Mouse (Mus musculus) right cerebral cortex, postnatal 36 days (tissue): ENCODE results near the gene Itgb3.

ENCODE experiments used
- DNase-seq, 2 experiments: peaks; one replicate each; pipeline ENCODE4 v3.0.0; 2022; ENCODE audit warnings: low spot score in 2 of 2, mixed read lengths in 1 of 2

Gene Itgb3

DNA sequence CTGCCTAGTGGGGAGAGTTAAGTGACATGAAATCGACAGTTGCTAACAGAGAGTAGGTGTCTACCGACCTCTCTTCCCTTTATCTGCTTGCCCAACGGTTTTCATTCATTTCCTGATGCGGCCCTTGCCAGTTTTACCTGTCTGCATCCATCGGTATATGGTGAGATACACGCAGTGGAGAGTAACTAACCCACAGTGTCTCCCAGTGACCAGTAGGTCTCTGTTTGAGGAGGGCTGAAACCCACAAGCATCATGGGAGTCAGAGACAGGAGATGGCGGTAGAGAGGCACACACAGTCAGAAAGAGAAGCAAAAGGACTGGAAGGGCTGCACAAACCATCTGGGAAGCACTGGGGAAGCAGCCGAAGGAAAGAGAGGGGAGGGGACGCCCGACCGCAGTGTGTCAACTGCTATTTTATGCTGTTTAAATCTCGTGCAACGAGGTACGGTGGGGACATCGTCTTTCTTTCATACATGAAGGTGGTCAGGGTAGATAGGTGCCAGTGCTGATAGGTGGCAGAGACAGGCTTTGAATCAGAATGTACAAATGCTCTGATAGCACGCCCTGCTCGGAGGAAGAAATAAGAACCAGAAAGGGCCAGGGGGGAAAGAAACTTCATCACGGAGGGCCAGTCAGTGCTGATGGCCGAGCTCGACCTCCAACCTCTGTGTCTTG is 53.9 kb downstream of the Itgb3 start:
- no peak for DNase-seq

DNA sequence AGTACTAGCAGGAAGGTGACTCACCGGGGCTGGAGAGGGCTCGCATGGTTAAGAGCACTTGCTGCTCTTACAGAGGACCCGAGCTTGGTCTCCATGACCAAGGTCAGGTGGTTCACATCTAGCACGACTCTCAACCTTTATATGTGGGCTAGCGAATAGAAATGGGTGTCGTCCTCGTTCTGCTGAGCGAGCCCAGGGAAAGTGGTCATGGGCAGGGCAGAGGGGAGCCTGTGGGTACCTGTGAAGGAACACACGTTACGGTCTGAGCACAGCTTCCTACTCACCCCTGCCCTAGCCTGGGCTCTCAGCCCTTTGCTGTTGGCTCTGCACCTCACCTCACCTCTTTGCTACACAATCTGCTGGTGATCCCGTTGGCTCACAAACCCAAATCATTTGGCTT is 54.8 kb downstream of the Itgb3 start:
- DNase-seq: no peak

DNA sequence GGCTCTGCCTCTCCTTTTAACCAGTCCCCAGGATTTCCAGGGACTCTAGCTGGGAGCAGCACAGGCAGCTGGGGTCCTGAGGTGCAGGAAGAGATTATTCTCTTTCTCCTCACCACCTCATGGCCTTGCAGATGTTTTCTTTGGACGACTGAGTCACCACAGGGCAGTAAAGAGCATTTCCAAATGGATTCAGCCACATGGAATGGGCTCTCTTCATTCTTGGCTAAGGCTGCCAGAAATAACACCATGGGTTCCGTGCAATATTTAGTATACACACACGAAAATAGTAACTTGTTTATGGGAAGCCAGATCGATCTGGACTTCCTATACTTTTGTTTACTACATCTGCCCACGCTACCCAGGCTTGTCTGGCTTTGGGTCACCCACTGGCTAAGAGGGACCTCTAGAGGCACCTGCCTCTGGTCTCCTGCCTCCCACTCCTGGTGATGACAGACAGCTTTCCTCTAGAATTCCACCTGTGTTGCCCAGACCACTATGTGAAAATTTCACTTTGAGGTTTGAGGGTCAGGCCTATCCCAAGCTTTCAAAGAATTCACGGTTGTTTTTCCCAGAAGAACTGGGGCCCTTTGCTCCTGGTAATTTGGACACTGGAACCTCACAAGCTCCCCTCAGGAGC is 55.6 kb downstream of the Itgb3 start:
- no peak for DNase-seq

DNA sequence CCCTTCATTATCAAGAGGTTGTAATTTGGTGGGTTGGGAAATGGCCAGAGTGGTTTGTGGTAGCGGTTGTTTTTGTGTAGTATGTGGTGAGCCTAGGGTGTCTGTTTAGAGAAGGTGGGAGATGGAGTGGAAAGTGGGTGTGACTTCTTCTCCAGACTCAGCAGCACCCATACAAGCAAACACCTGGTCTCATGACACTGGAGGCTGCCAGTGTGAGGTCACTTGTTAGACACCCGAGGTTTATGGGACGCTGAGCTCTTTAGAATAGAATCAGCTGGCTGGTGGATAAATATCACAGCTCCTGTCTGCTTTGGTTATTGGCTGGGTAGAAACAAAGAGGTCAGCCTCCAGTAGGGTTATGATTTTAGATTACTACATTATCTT is 56.1 kb downstream of the Itgb3 start:
- no peak for DNase-seq

DNA sequence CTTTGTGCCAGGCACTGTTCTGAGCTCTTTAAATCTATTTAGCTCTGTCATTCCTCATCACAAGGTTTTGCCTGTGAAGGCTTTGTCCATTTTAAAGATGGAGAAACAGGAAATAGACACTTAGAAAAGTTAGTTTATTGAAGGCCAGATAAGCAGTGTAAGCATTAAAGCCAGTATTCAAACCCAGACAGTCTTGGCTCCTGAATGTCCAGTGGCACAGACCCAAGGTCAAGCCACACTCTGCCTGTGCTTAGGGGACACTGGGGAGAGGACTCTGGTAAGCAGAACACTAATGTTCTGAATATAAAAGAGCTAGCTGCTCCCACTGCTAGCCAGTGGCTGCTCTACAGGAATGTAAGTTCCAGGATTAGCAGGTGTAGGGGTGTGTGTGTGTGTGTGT is 56.6 kb downstream of the Itgb3 start:
- DNase-seq: no peak

DNA sequence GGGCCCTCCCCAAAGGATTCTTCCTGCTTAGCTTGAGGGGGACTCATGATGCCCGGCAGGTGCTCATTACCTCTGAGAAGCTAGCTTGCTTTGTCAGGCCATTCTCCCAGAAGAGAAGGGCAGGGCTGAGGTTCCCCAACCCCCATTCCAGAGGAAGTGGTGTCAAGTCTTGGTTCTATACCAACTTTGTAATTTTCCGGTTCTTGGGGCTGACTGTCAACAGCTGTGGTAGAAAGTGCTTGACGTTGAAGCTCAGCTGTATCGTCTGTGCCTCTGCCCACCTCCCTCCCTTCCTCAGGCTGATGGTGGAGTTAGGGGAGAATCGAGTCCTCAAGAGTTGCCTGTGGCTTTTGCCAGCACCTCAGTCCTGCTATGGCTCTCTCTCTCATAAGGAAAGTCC is 59.6 kb downstream of the Itgb3 start:
- DNase-seq: no peak

DNA sequence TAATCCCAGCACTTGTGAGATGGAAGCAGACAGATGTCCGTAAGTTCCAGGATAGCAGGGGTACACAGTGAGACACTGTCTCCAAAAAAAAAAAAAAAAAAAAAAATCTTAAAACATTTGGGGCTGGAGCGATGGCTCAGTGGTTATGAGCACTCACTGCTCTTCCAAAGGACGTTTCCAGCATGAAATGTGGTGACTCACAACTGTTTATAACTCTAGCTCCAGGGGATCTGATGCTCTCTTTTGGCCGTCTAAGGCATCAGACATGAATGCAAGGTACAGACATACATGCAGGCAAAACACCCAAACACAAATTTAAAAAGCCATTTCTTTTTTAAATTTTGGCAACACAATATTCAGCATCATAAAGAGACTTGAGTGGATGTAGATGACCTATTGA is 65.6 kb downstream of the Itgb3 start:
- no peak for DNase-seq

DNA sequence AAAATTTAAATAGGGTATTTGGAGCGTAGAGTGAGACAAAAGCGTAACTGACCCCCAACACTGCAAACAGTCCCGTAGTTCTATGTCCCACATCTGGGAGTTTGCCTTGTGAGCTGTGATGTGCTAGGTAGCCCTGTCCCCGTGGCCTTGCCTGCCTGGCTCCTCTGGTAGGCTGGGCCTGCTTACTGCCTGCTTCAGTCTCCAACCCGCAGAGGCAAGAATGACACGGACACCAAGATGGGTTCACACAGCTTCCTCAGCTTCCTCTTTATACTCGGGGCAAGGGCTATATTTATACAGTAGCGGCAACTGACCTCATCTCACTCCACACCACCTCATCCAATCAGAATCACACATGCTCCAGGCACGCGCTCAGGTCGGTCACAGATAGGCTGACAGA is 67.0 kb downstream of the Itgb3 start:
- DNase-seq: no peak

DNA sequence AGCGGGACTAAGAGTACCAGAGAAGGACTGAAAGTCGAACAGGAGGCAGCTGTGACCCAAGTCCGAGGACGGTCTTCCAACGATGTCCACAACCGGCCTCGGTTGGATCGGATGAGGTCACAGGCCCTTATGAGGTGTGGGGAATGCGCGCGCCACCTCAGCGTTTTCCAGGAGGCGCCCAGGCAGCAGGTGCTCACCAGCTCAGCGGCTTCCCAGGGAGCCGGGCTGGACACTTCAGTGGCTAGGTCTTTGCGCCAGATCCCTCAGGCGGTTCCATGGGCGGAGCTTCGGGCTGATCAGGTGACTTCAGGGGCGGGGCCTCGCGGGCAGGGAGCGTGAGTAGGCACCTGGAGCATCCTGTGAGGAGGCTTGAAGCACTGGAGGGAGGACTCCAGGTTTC is 77.7 kb downstream of the Itgb3 start, which contains the start of gene Gm11639:
Gm11639 (plus strand) TSS at position 160 of the 400 bp plus-strand sequence.
- no peak for DNase-seq

DNA sequence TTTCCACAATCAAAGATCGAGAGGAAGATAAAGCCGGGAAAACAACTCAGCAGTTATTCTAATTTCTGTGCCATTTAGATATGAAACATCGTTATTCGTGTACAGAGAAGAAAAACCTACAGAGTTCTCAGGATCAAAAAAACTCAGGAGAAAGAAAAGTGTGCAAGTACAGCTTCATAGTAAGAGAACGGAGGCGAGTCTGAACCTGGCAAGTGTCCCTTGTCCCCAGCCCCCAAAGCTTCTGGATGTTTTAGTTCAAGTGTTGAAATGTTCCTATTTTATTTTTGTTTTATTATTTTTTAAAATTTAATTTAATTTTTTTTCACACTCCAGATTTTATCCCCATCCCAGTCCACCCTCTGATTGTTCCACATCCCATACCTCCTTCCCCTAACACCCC is 85.4 kb downstream of the Itgb3 start:
- DNase-seq: peak; percentile 19 to 45

DNA sequence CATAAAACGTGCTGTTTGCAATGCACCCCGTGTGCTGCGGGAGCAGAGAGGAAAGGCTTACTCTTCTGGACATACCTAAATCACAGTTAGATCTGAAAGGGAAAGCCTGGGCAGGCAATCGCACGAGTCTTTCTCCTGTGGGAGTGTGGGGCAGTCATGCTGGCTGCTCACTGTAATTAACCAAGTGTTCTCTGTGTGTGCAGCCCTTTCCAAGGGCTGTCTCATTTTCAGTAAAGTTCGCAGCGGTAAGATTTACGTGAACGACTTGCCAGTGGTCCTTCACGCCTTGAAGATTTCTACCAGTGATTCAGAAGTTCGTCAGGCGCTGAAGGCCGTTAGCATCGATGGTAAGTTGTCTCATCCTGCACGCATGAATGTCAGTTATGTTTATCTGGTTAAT is 96.3 kb downstream of the Itgb3 start:
- no peak for DNase-seq

DNA sequence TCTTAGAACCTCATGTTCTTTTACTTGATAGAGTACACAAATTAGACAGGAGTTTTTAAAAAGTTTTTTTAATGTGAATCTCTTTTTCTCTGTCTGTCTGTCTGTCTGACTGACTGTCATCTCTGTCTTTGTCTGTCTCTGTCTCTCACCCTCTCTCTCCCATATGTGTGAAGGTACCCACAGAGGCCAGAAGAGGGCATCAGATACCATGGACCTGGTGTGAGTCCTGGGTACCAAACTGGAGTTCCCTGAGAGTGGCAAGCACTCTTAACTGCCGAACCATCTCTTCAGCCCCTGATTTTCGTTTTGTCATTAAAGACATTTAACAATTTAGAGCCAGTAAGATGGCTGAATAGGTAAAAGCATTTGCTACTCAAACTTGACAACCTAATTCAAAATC is 99.3 kb downstream of the Itgb3 start:
- DNase-seq: no peak
